Mouse (Mus musculus) lung, adult 18-20 months (tissue): ENCODE measurements around the gene Ccdc130.

Experiments used
- DNase-seq, 2 experiments: peaks; one replicate each; pipeline ENCODE4 v3.0.0; 2022; ENCODE audit warnings: mixed read lengths in 2 of 2

The Ccdc130 gene

DNA sequence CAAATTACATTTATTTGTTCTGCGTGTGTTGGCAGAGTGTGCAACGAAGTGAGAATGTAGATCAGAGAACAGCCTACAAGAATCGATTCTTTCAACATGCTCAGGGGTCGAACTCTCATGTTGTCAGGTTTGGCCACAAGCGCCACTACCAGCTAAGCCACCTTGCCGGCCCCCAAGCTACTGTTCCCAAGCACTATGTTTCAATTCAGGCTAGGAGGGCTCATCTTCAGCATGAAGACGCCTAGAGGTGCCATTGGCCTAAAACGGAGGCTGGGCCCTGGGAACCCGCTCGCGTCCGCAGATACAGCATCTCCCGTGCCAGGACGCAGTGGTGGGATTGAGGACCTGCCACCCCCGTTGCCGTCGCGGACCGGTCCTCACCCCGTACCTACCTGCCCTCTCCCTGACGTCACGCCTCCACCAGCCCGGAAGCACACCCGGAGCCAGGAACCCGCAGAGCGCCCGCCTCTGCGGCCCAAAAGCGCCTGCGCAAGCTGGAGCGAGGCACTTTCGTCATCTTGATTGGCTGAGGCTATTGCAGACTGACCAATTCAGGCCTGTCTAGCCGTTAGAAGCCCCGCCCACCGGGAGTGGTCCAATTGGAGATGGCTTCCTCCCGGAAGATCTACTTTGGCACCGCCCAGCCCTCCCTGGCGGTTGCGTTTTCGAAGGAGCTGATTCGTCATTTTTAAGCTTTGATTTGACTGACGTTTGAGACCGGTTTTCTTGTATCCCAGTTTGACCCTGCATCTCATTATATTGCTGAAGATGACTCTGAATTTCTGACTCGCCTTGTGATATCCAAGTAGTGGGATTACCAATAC, at the start of gene Ccdc130:
TSS of gene Ccdc130 (minus strand) at position 431 of the 824 bp plus-strand sequence.
- peak; percentile 100 for DNase-seq

GRCm38 (mm10) chr8:84308376-84308775, 38.2 kb upstream of the Ccdc130 start:
- DNase-seq: no peak

DNA sequence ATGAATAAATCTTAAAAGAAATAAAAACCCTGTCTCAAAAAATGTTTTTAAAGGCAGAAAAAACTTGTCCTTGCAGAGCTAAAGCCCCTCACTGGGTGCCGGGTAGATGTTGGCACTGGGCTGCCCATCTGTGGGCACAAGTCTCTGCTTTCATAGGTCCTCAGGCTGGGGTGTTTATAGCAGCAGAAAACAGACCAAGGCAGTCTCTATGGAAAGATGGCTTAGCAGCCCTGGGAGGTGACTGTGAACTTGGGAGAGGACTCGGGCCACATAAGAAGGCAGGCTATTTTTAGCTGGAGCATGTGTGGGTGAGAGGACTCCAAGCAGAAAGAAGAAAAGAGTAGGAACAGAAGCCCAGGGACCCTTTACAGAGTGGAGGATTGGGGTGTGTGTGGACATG, 33.8 kb upstream of the Ccdc130 start:
- DNase-seq: no peak

- no peak for DNase-seq
Observed at GRCm38 (mm10) chr8:84297029-84297785, 27.0 kb upstream of the Ccdc130 start.

- no peak for DNase-seq
Observed at GRCm38 (mm10) chr8:84291688-84292087, 21.5 kb upstream of the Ccdc130 start.

- no peak for DNase-seq
Observed at GRCm38 (mm10) chr8:84291086-84291485, 20.9 kb upstream of the Ccdc130 start.

- DNase-seq: no peak
Observed at GRCm38 (mm10) chr8:84288892-84289291, 18.7 kb upstream of the Ccdc130 start.

GRCm38 (mm10) chr8:84285665-84286064, 15.5 kb upstream of the Ccdc130 start:
- peak; percentile 51 to 54 for DNase-seq

GRCm38 (mm10) chr8:84284608-84285063, 14.5 kb upstream of the Ccdc130 start:
- peak in 1 of 2 experiments; percentile 33 for DNase-seq

GRCm38 (mm10) chr8:84280777-84281176, 10.6 kb upstream of the Ccdc130 start:
- no peak for DNase-seq

DNA sequence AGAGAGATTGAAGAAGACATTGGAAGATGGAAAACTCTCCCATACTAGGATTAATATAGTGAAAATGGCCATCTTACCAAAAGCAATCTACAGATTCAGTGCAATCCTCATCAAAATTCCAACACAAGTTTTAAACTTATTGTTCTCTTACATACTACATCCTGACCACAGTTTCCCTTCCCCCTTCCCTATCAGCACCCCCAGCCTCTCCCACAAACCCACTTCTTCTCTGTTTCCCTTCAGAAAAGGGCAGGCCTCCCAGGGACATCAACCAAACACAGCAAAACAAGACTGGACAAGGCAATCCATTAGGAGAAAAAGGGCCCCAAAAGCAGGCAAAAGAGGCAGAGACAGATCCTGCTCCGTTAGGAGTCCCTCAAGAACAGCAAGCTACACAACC, 6.3 kb upstream of the Ccdc130 start:
- DNase-seq: no peak

DNA sequence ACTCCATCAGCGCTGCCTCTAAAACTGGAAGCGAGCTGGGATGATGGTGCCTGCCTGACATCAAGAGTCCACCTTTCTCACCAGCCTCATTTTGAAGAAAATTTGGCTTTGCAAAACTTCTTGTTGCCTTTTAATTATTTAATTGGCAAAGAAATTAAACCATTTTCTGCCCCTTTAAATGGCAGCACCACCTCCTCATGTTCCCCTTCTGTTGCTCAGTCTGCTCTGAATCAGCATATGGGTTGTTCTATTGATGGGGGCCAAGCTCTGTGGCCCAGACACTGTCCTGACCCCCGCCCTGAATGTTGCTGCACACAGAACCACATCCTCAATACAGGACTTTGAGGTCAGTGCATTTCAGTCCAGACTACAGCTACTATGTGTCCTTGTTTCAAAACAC, 3.8 kb upstream of the Ccdc130 start:
- no peak for DNase-seq

GRCm38 (mm10) chr8:84272302-84272701, 2.1 kb upstream of the Ccdc130 start:
- no peak for DNase-seq

GRCm38 (mm10) chr8:84261098-84261497, 9.1 kb downstream of the Ccdc130 start:
- no peak for DNase-seq

DNA sequence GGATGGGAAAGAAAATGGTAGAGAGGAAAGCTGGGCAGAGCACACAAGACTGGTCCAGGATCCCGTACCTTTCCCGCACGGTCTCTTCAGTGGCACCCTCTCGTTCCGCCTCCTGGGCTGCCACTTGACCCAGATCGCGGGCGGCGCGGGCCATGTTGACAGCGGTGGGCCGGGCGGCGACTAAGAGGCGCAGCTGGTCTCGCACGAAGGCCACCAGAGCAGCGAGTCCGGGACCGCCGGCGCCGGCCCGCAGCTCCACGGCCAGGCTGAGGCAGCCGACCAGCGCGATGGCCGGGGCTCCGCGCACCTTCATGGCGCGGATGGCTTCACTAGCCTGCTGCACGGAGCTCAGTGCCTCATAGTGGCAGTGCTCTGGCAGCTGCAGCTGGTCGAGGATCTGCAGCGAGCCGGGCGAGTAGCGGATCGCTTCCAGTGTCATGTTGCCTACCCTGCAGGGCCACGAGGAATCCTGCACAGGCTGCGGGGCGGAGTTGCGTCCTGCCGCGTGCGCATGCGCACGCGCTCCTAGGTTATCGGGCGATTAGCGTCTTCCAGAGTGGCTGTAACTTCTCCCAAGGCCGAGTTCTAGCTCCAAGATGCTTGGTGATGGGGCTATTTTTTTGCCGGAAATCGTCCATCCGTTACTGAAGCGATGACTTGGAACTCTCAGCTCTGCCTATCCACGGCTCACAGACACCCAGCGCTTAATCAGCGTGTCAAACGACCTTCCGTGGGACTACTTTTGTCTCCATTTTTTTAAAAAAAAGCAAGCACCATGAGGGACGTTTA, 13.2 kb downstream of the Ccdc130 start, which contains the start of gene Mri1:
TSS of gene Mri1 (minus strand) at position 505 of the 789 bp plus-strand sequence.
- DNase-seq: peak; percentile 81 to 85

GRCm38 (mm10) chr8:84256458-84256821, 13.7 kb downstream of the Ccdc130 start:
- DNase-seq: peak; percentile 55 to 71

GRCm38 (mm10) chr8:84255858-84256257, 14.3 kb downstream of the Ccdc130 start:
- no peak for DNase-seq

DNA sequence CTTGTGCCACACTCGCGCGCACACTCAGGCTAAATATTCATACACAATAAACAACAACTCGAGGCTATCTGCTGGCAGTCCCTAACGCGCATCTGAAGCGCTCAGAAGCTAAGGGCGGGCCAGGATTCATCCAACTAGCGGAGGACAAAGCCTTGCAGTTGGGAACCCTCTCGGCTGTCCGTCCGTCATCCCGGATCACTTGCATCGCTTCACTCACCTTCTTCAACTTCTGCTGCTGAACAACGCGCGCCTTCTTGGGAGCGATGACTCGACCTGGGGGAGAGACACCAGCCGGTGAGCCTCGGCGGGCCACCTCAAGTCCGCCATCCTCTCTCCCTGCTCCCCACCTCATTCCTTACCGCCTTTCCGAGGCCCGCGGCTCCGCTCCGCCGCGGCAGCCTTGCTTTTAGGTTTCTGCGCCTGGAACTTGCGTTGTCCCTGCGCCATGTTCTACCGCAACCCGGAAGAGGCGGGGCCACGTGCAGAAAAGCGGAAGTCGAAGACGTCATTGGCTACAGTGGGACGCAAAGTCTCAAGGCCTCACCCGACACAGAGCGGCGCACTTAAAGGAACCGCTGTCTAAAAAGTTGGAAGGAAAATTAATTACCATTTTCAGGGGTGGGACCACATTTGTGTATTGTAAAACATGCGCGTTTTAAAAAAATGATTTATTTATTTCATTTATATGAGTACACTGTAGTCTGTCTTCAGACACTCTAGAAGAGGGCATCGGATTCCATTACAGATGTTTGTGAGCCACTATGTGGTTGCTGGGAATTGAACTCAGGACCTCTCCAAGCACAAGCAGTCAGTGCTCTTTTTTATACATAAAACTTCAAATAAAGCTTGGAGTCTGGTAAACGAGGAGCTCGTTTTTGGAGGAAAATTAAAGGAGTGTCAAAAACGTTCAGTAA, 20.7 kb downstream of the Ccdc130 start, which contains the start of gene D8Ertd738e:
TSS of gene D8Ertd738e (minus strand) at position 463 of the 914 bp plus-strand sequence.
- DNase-seq: peak; percentile 88 to 91

GRCm38 (mm10) chr8:84241821-84242220, 28.4 kb downstream of the Ccdc130 start:
- DNase-seq: no peak

DNA sequence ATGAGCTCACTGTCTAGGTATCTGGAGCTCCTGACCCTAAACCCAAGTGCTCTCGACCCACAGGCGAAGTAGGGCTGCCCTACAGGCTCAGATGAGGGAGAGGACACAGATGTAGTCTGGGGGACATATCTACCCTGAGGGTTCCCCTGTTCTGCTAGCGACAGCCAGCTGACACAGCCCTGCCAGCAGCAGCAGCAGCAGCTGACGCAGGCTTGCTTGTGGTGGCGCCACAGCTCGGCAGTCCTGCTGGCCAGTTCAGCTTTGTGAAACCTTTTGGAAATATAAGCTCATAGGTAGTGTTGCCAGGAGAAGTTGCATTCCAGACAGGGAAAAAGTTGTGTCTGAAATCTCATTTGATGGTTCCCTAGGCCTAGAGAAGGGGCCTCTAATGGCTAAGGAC, 29.0 kb downstream of the Ccdc130 start:
- no peak for DNase-seq

DNA sequence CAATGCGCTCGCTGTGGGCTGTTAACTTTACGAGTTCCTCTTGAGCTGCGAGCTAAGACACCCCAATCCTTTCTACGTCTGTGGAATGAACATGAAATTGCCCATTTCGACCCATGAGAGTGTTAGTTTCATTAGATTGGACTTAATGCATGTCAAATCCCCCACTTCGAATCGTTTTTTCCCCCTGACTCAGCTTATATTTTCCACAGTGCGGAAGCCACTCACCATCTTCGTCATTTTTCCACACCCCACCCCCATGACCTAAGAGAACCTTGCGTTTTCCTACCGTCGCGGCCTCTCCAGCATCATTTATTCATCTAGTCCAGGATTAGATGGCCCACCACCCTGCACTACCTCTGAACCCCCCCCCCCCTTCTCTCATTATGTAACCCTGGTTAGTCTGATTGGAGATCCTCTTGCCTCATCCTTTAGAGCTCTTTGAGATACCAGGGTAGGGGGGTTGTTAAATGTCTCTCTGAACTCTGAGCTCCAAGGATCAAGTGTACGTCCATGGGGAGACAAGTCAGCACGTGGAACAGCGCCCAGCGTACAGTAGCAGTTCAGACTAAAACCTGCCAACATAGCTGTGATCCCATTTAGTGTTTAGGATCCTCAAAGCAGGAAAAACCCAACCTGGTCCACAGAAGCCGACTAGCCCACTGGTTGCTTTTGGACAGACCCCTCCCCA, 32.5 kb downstream of the Ccdc130 start:
- DNase-seq: peak; percentile 37 to 50
